Mouse (Mus musculus) adrenal gland (tissue): ENCODE results near the gene Vmn2r34.
"Not testable (repeated sequence)": the region's sequence is repeated elsewhere in the genome, so short reads cannot be mapped to it uniquely, and the experiment has no call there.

Experiments used
- intact Hi-C: fragments of 180-260 bp; cut with DNase I; formaldehyde crosslinking; loops from one replicate; pipeline ENCODE4 v1.15.1; 2025
- long read RNA-seq, 2 experiments: library from polyadenylated mRNA; unstranded; transcript quantifications; one replicate each; pipeline ENCODE4 v2.0.0; 2020; ENCODE audit warnings: borderline replicate concordance in 1 of 2; ENCODE audit not compliant: insufficient replicate concordance in 1 of 2

Vmn2r34 gene
- long read RNA-seq, experiment 1 = 0 reads
- long read RNA-seq, experiment 2 = 0 reads

DNA sequence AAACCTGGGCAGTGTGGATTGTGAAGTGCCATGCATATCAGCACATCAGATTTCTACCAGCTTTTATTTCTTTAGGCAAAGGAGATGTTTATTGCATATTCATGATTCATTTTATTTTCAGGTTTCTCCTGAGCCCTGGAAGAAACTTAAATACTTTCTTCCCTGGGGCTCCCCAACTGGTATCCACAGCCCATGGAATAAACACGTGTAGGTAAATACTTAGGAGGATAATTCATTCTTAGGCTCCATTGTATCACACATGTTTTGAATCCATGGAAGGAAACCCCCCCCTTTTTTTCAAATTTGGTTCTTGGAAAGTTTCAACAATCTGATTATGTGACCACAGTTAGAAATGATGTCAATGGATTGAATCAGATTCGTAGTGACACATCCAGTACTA is at the start of gene Vmn2r34:
TSS of gene Vmn2r34 (minus strand) at position 101 of the 400 bp plus-strand sequence.
- intact Hi-C loops = not testable (repeated sequence)

DNA sequence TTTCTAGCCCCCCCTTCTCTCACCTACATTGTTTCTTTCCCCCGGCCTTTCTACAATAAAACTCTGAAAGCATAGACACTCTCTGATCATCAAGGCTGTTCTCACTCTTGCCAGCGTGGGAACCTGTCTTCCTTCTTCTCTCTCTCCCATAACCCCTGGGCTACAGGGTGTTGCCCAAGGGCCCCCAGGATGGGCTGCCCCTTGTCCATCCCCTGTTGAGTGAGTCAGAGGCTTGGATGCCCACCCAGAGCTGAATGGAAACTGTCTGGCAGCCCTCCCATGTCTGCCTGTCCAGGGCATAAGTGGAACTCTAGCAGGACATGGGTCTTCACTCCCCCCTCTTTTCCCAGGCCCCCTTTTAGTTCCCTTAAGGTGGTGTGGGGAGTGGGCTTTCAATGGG is 15.3 kb downstream of the Vmn2r34 start:
- intact Hi-C loops = not testable (repeated sequence)
